Mouse (Mus musculus): ENCODE measurements around the gene Rap1gap2.

The Rap1gap2 gene

DNA sequence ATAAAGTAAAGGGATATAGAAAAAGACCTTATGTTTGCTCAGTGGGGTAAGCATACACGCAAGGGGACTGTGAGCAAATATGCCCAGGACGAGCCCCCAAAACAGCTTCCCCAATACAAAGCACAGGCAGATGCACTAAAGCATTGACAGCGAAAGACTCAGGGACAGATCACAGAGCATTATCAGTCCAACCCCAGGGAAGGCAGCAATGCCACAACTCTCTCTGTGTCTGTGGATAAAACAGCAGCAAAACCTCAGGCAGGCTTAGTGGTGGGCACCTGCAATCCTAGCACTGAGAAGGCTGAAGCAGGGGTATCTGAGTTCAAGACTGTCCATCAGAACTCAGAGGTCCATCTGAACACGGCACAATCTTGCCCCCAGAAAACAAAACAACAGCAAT is 73.4 kb downstream of the Rap1gap2 start:
- DNase-seq (ENCODE audit: low spot score in 2 of 2), result no peak

DNA sequence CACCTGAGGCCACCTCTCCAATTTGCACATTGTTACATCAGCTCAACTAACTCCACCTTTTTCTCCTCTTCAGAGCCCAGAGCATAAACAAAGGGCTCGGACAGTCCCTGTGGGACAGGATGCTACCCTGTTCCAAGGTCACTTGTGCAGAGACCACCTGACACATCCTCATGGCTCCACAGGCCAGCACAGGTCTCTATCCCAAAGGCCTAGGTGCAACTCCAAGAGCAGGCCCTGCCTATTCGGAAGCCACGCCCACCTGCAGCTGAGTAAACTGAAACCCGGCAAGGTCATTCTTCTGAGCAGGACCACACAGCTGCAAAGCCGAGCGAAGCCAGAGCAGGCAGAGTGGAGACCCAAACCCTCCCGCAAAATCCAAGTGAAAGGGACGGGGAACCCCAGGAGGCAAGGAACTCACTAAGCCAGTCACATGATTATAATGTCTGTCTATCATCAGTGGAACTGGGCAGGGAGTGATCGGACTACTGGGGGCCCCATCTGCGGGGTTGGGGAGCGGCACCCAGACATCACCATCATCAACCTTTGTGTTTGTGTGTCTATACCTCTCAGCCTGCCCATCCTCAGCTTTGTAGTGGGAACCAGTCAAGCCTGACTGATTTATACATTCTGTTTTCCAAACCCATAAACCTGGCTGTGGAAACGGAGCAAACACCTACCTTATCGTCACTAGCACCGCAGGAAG is 74.4 kb downstream of the Rap1gap2 start:
- DNase-seq (ENCODE audit: low spot score in 2 of 2), result no peak

DNA sequence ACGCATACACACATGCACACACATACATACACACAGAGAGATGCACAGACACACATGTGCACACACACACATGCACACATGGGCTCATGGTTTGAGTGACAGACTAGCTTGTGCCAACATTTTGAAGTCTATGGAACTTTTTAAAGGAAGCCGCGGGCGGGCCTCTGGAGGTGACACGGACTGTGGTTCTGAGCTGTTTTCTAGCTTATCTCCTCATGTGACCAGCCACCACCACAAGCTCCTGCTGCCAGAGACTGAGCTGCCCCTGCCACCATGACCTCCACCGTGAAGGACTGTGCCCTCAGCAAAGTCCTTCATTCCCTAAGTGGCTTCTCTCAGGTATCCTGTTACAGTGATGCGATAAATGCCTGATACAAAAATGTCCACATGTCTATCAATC is 76.3 kb downstream of the Rap1gap2 start:
- DNase-seq (ENCODE audit: low spot score in 2 of 2), result no peak

DNA sequence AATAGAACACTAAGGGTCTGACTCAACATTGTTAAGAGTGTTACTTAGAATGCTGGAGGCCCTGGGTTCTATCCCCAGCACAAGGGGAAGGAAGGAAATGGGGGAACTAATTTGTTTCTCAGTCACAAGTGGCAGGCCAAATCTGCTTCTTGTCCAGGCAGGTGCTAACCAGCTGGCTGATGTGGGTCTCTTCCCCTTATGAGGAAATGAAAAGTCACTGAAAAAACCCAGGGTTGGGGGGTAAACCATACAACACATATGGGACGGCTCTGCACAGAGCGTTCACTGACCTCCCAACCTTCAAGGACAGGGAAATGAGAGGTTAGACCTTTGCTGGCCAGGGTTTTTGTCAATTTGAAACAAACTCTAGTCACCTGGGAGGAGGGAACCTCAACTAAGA is 77.7 kb downstream of the Rap1gap2 start:
- DNase-seq (ENCODE audit: low spot score in 2 of 2), result no peak

DNA sequence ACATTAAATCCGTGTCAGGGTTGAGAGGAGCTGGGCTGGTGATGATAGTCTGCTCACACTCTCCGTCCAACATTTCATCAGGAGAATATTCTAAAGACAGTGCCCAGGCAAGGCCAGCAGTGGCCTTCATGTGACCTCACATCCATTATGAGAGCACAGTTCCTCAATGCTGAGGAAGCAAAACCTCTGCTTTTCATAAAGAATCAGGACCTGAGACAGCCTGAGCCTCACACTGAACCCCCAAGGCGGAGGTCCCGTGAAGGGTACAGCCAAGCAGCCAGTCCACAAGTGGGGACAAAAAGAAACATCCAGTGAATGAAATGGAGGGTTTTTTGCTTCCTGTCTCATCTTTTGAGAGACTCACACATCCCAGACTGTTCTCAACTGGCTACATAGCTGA is 78.3 kb downstream of the Rap1gap2 start:
- no peak for DNase-seq (ENCODE audit: low spot score in 2 of 2)

DNA sequence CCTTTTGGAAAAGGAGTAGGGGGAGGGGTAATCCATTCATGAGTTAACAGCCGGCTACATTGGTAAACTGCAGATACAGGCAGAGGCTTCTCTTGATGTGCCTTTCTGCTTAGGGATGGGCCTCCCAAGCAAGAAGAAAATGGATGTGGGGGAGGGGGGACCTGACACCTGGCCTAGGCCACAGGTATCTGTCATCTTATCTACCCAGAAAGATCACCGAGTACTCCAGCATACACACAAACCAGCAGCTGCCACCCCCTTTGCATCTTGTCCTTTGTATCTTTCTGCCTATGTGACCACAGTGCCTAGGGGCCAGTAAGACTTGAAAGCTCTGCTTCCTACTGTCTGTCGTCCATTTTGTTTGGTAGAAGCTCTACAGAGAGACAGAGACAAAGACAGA is 79.0 kb downstream of the Rap1gap2 start:
- DNase-seq (ENCODE audit: low spot score in 2 of 2), result no peak

DNA sequence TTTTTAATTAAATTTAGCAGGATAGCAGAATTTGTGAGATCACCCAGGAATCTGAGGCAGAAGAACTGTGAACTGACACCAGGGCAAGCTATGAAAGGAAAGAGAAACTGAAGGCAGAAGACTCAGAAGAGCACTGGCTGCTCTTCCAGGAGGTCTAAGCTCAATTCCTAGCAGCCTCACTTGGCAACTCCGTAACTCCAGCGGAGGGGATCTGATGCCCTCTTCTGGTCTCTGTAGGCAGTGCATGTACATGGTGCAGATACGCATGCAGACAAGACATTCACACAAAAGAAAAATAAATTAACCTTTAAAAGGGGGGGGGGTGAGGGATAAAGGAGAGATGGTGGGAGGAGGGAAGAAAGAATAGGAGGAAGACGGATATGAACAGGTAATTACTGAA is 80.9 kb downstream of the Rap1gap2 start:
- no peak for DNase-seq (ENCODE audit: low spot score in 2 of 2)

DNA sequence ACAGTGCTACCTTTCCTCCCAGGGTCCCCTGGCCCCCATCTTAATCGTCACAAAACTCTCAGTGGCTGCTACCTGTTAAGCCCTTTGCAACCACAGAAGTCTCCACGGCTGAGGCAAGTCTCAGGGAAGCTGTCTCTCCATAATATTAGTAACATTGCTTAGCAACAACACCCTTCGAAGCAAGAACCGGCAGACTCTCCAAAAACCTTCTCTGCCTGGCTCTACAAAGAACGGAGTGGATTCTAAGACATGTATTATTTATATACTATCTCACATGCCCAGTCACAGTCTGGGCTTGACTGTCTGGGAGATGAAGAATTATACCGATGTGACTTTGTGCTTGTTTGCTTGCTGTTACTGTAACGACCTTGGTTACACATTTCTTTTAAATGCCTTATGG is 83.2 kb downstream of the Rap1gap2 start:
- DNase-seq (ENCODE audit: low spot score in 2 of 2), result no peak

DNA sequence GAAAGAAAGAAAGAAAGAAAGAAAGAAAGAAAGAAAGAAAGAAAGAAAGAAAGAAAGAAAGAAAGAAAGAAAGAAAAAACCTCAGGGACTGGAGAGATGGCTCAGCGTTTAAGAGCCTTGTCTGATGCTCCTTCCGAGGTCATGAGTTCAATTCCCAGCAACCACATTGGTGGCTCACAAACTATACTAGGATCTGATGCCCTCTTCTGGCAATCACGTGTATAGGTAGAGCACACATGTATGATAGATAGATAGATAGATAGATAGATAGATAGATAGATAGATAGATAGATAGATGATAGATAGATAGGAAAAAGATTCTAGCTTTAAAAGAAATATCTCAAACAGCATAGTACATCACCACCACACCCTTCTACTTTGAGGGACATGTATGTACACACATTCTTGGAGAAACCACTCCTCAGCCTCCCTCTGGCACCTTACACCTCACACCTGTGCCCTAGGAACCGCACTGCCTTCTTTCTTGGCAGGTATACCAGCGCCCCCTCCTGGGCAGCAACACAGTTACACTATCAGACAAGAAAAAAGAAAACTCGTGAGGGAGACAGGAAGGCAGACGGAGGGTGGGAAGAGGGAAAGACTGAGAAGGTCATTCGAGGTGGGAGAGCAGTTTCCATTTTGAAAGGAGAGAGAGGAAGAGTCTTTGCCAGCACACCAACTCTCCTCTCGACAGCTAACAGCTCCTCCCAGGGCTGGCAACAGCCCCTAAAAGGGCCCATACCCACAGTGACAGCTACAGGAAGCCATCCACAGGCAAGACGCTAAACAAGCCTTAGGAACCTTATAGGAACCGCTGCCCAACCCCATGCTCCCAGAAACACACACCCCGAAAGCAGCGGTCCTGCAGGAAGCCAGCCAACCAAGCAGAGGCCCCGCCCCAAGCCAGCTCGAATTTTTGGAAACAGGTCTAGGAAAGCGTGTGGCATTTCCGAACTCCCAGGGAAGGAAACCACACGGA is 84.2 kb downstream of the Rap1gap2 start:
- peak in 1 of 2 experiments; percentile 28 for DNase-seq (ENCODE audit: low spot score in 2 of 2)

DNA sequence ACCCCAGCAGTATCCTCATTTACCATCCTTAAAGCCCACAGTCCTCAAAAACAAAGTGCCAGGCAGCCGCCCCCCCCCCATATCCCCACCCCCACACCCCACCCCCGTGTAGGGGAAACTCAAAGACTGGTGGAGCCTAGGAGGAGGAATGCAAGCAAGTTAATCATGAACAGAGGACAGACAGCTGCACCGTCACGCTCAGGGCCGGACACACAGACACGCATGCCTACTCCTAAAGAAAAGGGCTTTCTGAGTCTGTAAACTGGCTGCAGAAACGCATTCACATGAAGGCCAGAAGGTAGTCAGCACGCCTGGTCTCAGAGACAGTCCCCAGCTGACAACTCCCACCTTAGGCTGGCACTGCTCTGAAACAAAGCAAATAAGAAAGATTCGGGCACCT is 85.1 kb downstream of the Rap1gap2 start:
- no peak for DNase-seq (ENCODE audit: low spot score in 2 of 2)

DNA sequence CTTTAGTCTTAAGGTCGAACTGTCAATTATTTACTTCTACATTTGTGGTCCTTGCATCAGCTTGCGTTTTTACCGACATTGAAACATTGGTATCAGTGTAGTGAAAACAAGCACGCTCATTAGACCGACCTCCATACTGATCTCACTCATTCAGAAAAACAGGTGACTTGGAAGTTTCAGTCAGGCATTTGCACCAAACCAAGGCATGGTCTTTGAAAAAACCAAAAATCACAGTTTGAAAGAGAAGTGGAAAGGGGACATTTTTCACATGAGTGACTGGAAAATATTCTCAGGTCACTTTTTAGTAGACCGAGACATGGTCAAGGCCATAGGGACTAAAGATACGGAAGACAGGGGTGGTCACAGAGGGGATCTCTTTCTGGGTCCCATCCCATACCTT is 85.5 kb downstream of the Rap1gap2 start:
- no peak for DNase-seq (ENCODE audit: low spot score in 2 of 2)

DNA sequence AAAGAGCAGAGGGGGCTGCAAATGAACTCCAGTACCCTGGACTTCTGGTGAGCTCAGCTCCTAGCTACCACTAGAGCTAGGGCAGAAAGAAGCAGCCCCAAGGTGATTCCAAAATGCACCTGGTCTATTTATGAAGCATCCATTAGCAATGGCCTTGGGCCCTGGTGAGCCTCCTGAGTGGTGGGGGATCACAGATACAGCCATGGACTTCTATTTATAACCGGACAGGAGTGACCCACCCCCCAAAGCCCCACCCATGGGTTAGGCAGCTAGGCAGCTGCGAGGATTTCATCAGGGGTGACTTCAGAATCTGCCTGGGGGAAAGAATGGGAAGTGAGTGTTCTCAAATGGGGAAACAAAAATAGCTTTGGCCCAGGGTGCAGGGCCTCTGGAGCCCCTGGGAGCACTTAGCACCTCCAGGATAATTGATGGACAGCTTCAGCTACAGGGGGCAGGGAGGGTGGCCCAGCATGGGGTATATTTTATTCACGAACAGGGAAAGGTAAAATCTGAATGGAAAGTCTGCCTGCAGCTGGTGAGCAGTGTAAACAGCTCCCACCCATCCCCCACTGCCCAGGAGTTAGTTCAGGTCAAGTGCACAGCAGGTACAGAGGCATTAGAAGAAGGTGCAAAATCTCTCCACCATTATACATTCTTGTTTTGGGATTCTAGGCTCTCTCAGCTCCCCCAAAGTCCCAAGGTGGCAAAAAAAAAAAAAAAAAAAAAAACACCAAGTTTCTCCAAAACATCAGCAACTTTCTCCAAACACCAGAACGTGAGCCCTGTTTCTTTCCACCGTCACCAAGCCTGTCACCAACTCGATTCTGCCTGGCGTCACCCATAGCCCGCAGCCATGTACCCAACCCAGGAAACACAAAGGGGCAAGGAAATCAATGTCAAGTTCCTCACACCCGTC is 86.4 kb downstream of the Rap1gap2 start:
- DNase-seq (ENCODE audit: low spot score in 2 of 2), result no peak

DNA sequence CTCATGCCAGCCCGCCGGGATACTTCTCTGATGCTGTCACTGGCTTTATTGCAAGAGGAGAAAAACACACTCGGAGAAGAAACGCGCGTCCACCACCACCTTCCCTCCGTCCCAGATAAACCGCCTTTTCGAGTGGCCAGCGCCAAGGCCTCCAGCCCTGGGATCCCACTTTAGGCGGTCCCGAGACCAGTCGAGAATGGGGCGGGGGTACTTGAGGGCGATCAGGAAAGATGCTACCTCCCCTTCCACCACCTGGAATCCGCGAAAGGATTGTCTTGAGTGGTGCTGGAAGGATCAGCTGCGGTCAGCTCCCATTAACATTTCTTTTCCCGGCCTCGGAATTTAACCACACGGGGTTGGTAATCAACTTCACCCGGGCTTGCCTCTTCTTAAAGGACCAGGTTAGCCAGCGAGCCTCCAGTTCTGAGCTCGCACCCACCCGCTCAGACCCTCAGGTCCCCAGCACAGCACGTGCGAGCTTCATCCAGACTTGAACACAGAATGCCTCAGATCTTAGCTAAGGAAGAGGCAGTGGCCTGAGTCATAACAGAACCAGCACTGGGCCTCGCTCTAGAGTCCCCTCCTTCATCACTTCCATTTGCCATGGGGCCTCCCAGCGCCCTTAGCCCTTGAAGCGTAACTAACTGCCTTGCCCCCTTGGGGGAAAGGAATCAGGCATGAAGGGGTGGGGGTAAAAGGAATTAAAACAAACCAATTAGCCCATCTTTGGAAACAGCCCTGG is 87.3 kb downstream of the Rap1gap2 start:
- no peak for DNase-seq (ENCODE audit: low spot score in 2 of 2)

DNA sequence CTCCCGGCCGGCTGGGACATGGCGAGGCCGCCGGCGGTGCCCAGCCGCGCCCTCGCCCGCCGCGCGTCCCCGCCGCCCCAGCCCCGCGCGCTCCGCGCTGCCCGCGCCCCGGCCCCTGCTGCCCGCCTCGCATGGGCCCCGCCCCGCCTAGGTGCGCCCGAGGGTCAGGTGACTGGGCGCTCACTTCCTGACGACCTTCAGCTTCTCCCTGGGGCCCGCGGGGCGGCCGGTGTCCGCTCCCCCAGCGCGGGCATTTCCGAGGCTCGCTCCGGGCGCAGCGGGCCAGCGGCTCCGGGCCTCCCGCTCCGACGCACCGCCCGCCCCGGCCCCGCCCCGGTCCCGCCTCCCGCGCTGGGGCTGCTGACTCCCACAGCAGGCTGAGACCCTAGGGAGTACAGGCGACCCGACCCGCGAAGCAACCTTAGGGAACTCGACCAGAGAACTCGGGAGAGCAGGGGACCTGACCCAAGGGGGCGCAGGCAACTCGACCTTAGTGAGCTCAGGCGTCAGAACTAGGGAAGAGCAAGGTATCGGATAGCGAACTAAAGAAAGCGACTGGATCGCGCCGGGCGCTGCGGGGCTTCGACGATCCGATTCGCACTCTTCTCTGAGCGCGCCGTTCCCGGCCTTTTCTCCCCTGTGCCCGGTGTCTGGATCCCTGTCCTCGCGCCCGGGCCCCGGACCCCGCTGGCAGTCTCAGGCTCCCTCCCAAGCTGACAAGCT is 88.1 kb downstream of the Rap1gap2 start:
- DNase-seq (ENCODE audit: low spot score in 2 of 2), result peak; percentile 17 to 21

DNA sequence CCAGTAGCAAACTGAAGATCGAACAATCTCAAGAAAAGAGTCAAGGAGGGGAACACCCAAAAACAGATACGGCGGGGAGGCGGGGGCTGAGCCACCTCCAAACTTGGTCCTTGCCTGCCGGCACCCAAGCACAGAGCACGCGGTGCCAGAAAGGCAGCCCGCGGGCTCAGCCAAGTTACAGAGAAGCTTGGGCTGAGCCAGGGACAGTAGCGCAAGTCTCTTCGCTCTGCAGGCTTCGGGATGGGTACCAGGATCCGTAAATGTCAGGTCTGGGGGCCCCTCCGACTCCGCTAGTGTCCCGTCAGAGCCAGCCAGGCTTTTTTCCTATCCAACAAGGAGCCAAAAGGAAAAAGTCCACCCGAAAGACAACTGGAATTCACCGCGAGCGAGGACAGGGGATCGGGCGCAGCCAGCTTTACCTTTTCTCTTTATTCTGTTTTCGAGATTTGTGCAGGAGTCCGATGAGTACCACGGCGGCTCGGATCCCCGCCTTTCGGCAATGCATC is 88.7 kb downstream of the Rap1gap2 start:
- DNase-seq (ENCODE audit: low spot score in 2 of 2), result no peak

DNA sequence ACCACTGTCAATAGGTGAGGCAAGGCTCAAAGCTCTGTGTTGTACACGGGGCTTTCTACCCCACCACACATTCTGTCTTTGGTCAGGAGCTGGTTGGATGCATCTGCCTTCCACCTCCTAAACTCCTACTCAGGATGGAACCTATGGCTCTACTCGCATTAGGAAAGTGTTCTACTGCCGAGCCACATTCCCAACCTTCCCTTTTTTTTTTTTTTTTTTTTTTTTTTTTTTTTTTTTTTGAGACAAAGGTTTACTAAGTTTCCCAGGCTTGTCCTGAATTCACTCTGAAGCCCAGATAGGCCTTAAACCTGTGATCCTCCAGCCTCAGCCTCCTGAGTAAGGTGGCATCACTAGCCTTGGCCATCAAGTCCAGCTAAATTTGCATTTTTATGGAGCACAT is 90.5 kb downstream of the Rap1gap2 start:
- DNase-seq (ENCODE audit: low spot score in 2 of 2), result no peak

DNA sequence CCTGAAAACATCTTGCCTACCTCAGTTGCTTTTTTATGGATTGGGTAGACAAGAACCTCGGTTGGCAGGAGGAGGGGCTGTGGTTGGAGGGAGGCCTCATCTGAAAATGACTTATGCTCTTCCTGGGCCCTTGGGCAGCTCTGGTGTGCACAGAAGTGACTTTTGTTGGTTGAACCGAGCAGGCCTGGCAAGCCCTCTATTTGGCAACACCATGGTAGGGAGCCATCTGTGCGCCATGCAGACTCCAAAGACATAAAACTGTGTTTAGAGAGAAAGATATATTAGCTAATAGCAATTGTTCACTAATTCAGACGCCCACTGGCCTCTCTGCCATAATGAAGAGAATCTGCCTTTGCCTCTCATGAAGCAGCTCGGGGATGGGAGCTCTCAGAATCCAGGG is 94.6 kb downstream of the Rap1gap2 start:
- no peak for DNase-seq (ENCODE audit: low spot score in 2 of 2)

DNA sequence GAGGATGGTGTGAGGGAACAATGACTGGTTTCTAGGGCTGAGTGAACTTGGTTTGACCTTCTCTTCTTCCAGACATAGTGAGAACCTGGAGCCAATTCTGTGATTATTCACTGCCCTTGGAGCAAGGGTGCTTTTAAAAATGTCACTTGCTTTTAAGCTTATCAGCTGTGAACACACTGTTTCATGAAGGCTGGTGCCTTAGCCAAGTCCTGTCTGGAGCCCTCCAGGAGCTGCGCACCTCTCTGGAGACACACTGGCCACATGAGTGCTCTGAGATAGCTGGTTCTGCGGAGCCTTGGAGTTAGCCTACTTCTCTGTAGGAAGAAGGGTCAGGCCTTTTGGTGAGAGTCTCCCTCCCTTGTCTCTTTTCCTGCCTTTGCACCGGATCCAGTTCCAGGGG is 95.7 kb downstream of the Rap1gap2 start:
- no peak for DNase-seq (ENCODE audit: low spot score in 2 of 2)

DNA sequence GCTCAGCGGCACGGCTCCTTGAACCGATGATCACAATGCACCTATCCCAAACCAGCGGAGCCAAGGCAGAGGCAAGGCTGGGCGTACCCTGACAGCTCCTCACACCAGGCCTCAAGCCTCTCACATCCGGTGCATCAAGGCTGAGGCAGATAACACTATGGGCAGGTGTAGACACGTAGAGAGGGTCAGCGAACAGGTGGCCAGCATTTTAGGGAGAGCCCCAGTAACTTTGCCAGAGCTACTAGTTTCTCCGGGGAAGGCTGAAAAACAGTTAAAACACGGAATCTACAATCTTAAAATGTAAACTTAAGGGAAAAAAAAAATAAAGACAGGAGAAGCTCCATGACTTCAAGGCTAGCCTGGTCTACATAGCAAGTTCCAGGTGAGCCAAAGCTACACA is 98.1 kb downstream of the Rap1gap2 start:
- no peak for DNase-seq (ENCODE audit: low spot score in 2 of 2)

DNA sequence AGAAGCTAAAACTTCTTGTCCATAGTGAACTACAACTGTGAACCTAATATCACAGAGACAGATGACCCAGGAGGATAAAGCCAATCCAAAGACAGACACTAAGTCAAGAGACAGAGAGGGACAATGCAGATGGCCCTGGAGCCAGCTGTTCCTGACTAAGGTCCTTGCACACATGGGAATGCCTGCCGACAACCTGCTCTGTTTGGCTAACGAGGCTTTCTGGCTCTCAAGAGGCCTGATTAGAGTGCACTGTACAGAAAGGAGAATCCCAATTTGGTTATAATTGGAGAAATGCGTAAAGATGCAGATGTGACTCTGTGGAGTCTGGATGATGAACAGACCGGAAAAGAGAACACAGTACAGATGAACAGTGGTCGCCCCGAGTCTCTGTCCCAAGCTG is 104.4 kb downstream of the Rap1gap2 start:
- DNase-seq (ENCODE audit: low spot score in 2 of 2), result no peak
